Mouse (Mus musculus) left cerebral cortex, adult 9 months (tissue): Measurements from ENCODE around the gene Muc5ac.

Experiments used
- DNase-seq, 2 experiments: peaks; one replicate each; pipeline ENCODE4 v3.0.0; 2022; ENCODE audit warnings: low spot score in 2 of 2

Gene Muc5ac

GRCm38 (mm10) chr7:141835941-141836340, 47.2 kb downstream of the Muc5ac start:
- no peak for DNase-seq

GRCm38 (mm10) chr7:141836423-141836822, 47.7 kb downstream of the Muc5ac start:
- DNase-seq, result no peak

- no peak for DNase-seq
Measured at GRCm38 (mm10) chr7:141838779-141839178, 50.0 kb downstream of the Muc5ac start, which contains the start of gene Muc5b. Gene Muc5b (plus strand): TSS chr7:141839070.

- DNase-seq, result no peak
Measured at GRCm38 (mm10) chr7:141840354-141840753, 51.6 kb downstream of the Muc5ac start.

- no peak for DNase-seq
Measured at GRCm38 (mm10) chr7:141861046-141861445, 72.3 kb downstream of the Muc5ac start.
